Mouse (Mus musculus): ENCODE data around the gene Alyref2.

DNA sequence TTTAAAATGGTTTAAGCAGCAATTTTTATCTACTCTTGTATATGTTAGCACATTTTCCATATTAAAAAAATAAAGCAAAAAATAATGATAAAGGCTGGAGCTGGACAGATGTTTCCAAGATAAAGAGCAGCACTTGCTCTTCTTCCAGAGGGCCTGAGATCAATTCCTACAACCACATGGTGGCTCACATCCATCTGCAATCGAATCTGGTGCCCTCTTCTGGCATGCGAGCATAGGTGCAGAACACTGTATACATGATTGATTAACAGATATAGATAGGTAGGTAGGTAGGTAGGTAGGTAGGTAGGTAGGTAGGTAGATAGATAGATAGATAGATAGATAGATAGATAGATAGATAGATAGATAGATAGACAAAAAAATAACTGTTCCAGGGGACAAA lies 29.6 kb downstream of the Alyref2 start:
- TF ChIP-seq POLR2A (IDR thresholded peaks at IDR 0.05; ENCODE audit: borderline replicate concordance, low read depth, low read length): no peak
- no peak; the same call in 1 of the 2 replicates for TF ChIP-seq CTCF (IDR thresholded peaks at IDR 0.05; ENCODE audit: low read depth, low read length)
